Mouse (Mus musculus) testis, adult 2 months (tissue): Measurements from ENCODE around the gene C1qtnf5.

Experiments
- CTCF ChIP-seq: fragments of 200-500 bp; IDR thresholded peaks from 2 replicates; pipeline ENCODE4 v1.5.1; 2012; ENCODE audit warnings: low read depth, mild to moderate bottlenecking, inconsistent platforms, low read length, moderate library complexity; ENCODE audit not compliant: control insufficient read depth, insufficient read depth, insufficient replicate concordance
- POLR2A ChIP-seq: fragments of 200-500 bp; IDR thresholded peaks from 2 replicates; pipeline ENCODE4 v1.6.1; 2012; ENCODE audit warnings: low read depth, mild to moderate bottlenecking, inconsistent platforms, low read length, moderate library complexity; ENCODE audit not compliant: control insufficient read depth

DNA sequence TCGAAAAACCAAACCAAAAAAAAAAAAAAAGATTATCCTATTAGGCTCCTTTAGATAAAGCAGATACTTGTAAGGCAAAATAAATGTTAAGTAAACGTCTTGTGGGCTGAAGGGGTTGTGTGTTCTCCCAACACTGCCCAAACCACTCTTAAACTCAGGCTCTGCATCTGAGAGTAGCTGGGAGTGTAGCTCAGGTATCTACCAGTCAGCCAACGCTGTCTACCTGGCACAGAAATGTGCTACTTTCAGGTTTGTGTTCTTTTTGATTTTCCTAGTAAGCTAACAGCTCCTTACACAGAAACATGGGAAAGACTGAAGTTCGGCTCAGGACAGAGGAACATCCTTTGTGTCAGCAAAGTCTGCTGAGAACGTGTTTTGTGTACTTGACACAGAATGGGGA lies 25.2 kb downstream of the C1qtnf5 start:
- TF ChIP-seq CTCF = no peak
- no peak for TF ChIP-seq POLR2A
